Mouse (Mus musculus) liver, embryonic 11.5 days (tissue): Measurements from ENCODE around the gene Erbb2. TPM values are rescaled to one million over a fixed set of nuclear protein-coding genes. Genes with fewer than 3 reads are reported as not detected.

Experiments used
- ATAC-seq: fragments of 200-750 bp; cut with Nextera tagmentation; replicated peaks from 2 replicates; pipeline ENCODE4 v1.8.0; 2017; ENCODE audit warnings: moderate number of reproducible peaks, mild to moderate bottlenecking, moderate TSS enrichment, moderate library complexity; ENCODE audit not compliant: low FRiP score
- DNase-seq: peaks from one replicate; pipeline ENCODE4 v3.0.0-alpha.2; 2017; ENCODE audit warnings: low spot score
- H3K27ac ChIP-seq: fragments of 300-500 bp; sonication (generic); 2 replicates; pipeline ENCODE4 v1.5.1; 2014; ENCODE audit warnings: mild to moderate bottlenecking, low read depth, low read length, control low read depth
- H3K27me3 ChIP-seq: fragments of 300-500 bp; sonication (generic); replicated peaks from 2 replicates; pipeline ENCODE4 v1.6.1; 2014; ENCODE audit warnings: low read length, mixed read lengths; ENCODE audit not compliant: control insufficient read depth, insufficient read depth
- H3K36me3 ChIP-seq: fragments of 300-500 bp; sonication (generic); 2 replicates; pipeline ENCODE4 v1.6.1; 2014; ENCODE audit warnings: mild to moderate bottlenecking, low read length, moderate library complexity, mixed read lengths; ENCODE audit not compliant: control insufficient read depth, insufficient read depth
- H3K4me1 ChIP-seq: fragments of 300-500 bp; sonication (generic); replicated peaks from 2 replicates; pipeline ENCODE4 v1.6.1; 2014; ENCODE audit warnings: low read length, mixed read lengths; ENCODE audit not compliant: control insufficient read depth, insufficient read depth
- H3K4me2 ChIP-seq: fragments of 300-500 bp; sonication (generic); 2 replicates; pipeline ENCODE4 v1.6.1; 2014; ENCODE audit warnings: mild to moderate bottlenecking, control low read depth, moderate library complexity
- H3K4me3 ChIP-seq: fragments of 300-500 bp; sonication (generic); 2 replicates; pipeline ENCODE4 v1.5.1; 2014; ENCODE audit warnings: low read depth, low read length, control low read depth
- H3K9ac ChIP-seq: fragments of 300-500 bp; sonication (generic); 2 replicates; pipeline ENCODE4 v1.6.1; 2014; ENCODE audit warnings: low read depth, low read length, control low read depth
- H3K9me3 ChIP-seq: fragments of 300-500 bp; sonication (generic); 2 replicates; pipeline ENCODE4 v1.6.1; 2016; ENCODE audit warnings: low read length, inconsistent platforms, mixed read lengths; ENCODE audit not compliant: control insufficient read depth
- WGBS: fragments of 180-500 bp; shearing (Covaris S2); extraction: QIAGEN DNeasy Blood & Tissue Kit; methylation state at CpG from one replicate; pipeline ENCODE4 v1.1.7; 2014; 5-methylcytosine and 5-hydroxymethylcytosine counted together
- polyA plus RNA-seq: library from polyadenylated mRNA; unstranded; fragments of >200 nt; fragmentation: Nextera tagmentation; extraction: Ambion mirVana; gene quantifications from 2 replicates; pipeline ENCODE4 v1.2.1, GENCODE M21; 2014

The Erbb2 gene
- polyA plus RNA-seq, 1 experiment from 2014 or later, result 13.5 TPM

DNA sequence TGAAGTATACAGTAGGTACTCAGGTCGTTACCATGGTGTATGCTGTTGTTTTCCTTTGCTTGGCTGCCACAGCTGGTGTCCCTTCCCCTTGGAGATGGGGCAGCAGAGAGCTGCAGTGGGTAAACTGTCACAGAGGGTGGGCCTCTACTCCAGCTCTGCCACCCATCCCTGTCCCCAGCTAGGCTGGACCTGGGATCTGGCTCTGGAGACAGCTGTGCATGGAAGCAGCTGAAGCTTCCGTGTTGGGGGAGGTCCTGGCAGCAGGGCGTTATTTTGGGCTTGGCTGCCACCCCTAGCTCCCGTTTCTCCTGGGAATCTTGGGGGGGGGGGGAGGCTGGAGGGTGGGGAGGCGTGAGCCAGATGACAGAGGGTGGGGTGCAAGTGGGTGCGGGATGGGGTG is 6.0 kb downstream of the Erbb2 start:
- H3K27ac ChIP-seq, result no peak overlapping the region
- ATAC-seq (no peak), DNase-seq (no peak)
- no peaks in the 10 kb centered on the region for H3K9me3 ChIP-seq
- peaks cover 24% of the 10 kb centered on the region for H3K27me3 ChIP-seq
- no peak overlapping the region for H3K4me2 ChIP-seq
- H3K36me3 ChIP-seq, result no peaks in the 10 kb centered on the region; the same call in 1 of the 2 replicates
- H3K9ac ChIP-seq, result no peak overlapping the region
- 56% methylated on average over 5 of the region's 6 CpGs for WGBS
- H3K4me3 ChIP-seq, result no peak overlapping the region
- peaks cover 5% of the 10 kb centered on the region; the same call in 1 of the 2 replicates for H3K4me1 ChIP-seq

DNA sequence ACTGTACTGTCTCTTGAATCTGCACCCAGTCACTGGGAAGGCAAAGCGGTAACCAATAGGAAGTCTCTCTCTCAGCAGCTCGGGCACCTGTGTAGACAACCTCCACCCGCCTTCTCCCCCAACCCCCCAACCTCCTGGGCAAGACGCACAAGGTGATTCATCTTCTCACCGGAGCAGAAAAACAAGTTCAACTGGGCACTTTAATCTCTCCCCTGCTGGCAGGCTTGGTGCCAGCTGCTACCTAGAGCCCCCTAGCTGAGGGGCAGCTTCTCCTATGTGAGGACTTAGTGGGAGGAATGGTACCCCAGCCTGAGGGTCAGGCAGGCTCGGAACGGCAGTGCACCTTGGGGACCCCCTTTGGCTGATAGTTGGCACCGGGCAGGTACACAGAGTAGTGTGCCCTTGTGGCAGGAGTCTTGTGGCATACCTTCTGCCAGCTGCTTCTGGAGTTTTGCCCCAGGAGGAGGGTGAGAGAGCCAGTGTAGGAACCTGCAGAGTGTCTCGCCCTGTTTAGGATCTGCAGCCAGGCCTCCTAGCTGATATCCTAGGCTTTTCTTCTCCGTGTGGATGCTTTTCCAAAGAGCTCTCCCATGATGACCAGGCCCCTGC is 6.8 kb downstream of the Erbb2 start:
- H3K36me3 ChIP-seq, result no peaks in the 10 kb centered on the region; the same call in 1 of the 2 replicates
- H3K4me1 ChIP-seq, result peaks cover 4% of the 10 kb centered on the region; the same call in 1 of the 2 replicates
- no peak for DNase-seq
- no peak overlapping the region for H3K9ac ChIP-seq
- 81% methylated on average over 10 of the region's 10 CpGs for WGBS
- H3K9me3 ChIP-seq, result no peaks in the 10 kb centered on the region
- H3K4me2 ChIP-seq, result no peak overlapping the region
- H3K27ac ChIP-seq, result no peak overlapping the region
- ATAC-seq, result no peak
- peaks cover 16% of the 10 kb centered on the region for H3K27me3 ChIP-seq
- no peak overlapping the region for H3K4me3 ChIP-seq

GRCm38 (mm10) chr11:98426592-98426991 is 14.3 kb downstream of the Erbb2 start:
- ATAC-seq (no peak), DNase-seq (no peak)
- WGBS, result 84% methylated on average over 7 of the region's 7 CpGs
- H3K9me3 ChIP-seq, result no peaks in the 10 kb centered on the region
- no peaks in the 10 kb centered on the region; the same call in 1 of the 2 replicates for H3K36me3 ChIP-seq
- no peak overlapping the region for H3K4me3 ChIP-seq
- H3K9ac ChIP-seq, result no peak overlapping the region
- no peaks in the 10 kb centered on the region for H3K27me3 ChIP-seq
- no peak overlapping the region for H3K27ac ChIP-seq
- no peak overlapping the region for H3K4me2 ChIP-seq
- no peaks in the 10 kb centered on the region for H3K4me1 ChIP-seq

- Histone ChIP-seq H3K27me3 (no peaks in the 10 kb centered on the region), H3K4me2 (no peak overlapping the region), H3K9ac (no peak overlapping the region), H3K4me3 (no peak overlapping the region), H3K36me3 (no peaks in the 10 kb centered on the region; the same call in 1 of the 2 replicates), H3K9me3 (no peaks in the 10 kb centered on the region), H3K4me1 (no peaks in the 10 kb centered on the region), H3K27ac (no peak overlapping the region)
- ATAC-seq (no peak), DNase-seq (no peak)
- WGBS, result 82% methylated on average over 5 of the region's 5 CpGs
These were observed 16.2 kb downstream of the Erbb2 start for GRCm38 (mm10) chr11:98428436-98428835.

DNA sequence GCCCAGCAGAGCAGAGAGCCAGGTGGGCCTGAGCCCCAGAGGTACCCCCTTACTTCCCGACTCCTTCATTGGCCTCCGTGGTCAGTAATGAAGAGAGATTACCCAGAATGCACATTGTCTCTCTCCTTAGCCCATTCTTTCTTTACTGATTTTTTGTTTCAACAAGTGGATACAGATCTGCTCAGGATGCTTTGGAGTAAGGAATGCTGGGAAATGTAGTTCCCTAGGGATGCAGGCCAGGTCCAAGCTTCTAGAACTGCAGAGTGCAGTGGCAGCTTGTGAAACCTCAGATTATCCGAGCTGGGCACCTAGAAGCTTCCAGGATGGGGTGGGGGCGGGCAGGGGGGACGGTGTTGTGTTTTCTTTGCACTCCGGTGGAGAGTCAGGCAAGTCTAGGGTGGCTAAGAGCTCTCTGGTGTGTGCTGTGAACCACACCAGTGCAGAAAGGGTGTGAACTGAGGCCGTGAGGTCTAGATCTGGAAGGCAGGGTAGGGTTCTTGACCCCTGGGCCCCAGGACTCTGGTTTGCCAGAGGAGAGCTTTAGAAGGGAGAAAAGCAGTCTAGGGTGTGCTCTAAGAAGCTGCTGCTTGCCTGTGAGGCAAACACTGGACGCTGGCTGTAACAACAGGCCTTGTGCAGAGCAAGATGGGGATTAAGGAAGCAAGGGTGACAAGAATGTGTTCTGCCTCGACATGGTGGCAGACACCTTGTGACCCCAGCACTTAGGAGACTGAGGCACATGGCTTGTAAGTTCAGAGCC is 19.7 kb downstream of the Erbb2 start:
- no peak overlapping the region for H3K4me3 ChIP-seq
- H3K9ac ChIP-seq, result no peak overlapping the region
- no peaks in the 10 kb centered on the region for H3K9me3 ChIP-seq
- ATAC-seq, result no peak
- H3K4me2 ChIP-seq, result no peak overlapping the region
- WGBS, result 74% methylated on average over 9 of the region's 9 CpGs
- no peak overlapping the region for H3K27ac ChIP-seq
- H3K4me1 ChIP-seq, result no peaks in the 10 kb centered on the region
- DNase-seq, result no peak
- H3K27me3 ChIP-seq, result no peaks in the 10 kb centered on the region
- H3K36me3 ChIP-seq, result peaks cover 2% of the 10 kb centered on the region

GRCm38 (mm10) chr11:98435723-98436122 is 23.5 kb downstream of the Erbb2 start:
- 85% methylated on average over 9 of the region's 9 CpGs for WGBS
- Histone ChIP-seq H3K36me3 (peaks cover 2% of the 10 kb centered on the region), H3K27me3 (no peaks in the 10 kb centered on the region), H3K9ac (no peak overlapping the region), H3K4me3 (no peak overlapping the region), H3K4me1 (peaks cover 4% of the 10 kb centered on the region; the same call in 1 of the 2 replicates), H3K9me3 (no peaks in the 10 kb centered on the region), H3K27ac (no peak overlapping the region), H3K4me2 (no peak overlapping the region)
- DNase-seq (no peak), ATAC-seq (no peak)

GRCm38 (mm10) chr11:98437441-98437840 is 25.2 kb downstream of the Erbb2 start:
- ATAC-seq, result no peak

GRCm38 (mm10) chr11:98438331-98439158 is 26.3 kb downstream of the Erbb2 start, which contains the start of gene Mien1:
Gene Mien1 (minus strand): TSS chr11:98438991.
- Histone ChIP-seq H3K27ac (peak within 1 kb of the TSS; percentile 62), H3K4me3 (peak within 1 kb of the TSS; percentile 66), H3K9ac (peak within 1 kb of the TSS; percentile 67), H3K9me3 (no peaks in the 10 kb centered on the region), H3K4me2 (peak within 1 kb of the TSS; percentile 92), H3K4me1 (peaks cover 4% of the 10 kb centered on the region; the same call in 1 of the 2 replicates), H3K36me3 (peaks cover 2% of the 10 kb centered on the region), H3K27me3 (no peaks in the 10 kb centered on the region)
- ATAC-seq, result peak; percentile 86
- WGBS, result 2% methylated on average over 43 of the region's 43 CpGs
- DNase-seq, result peak; percentile 97

More at GRCm38 (mm10) chr11:98437441-98437840, 25.2 kb downstream of the Erbb2 start:
- no peak overlapping the region; the same call in 1 of the 2 replicates for H3K4me2 ChIP-seq
- no peaks in the 10 kb centered on the region for H3K27me3 ChIP-seq
- no peak overlapping the region for H3K27ac ChIP-seq
- H3K4me1 ChIP-seq, result peaks cover 4% of the 10 kb centered on the region; the same call in 1 of the 2 replicates
- H3K9me3 ChIP-seq, result no peaks in the 10 kb centered on the region
- no peak for DNase-seq
- H3K9ac ChIP-seq, result no peak overlapping the region
- H3K4me3 ChIP-seq, result no peak overlapping the region; the same call in 1 of the 2 replicates
- H3K36me3 ChIP-seq, result peaks cover 2% of the 10 kb centered on the region
- WGBS, result 83% methylated on average over 6 of the region's 6 CpGs
